Mouse (Mus musculus): Measurements from ENCODE around the gene Tshz2. TPM values are rescaled to one million over a fixed set of nuclear protein-coding genes. Genes with fewer than 3 reads are reported as not detected.

Gene Tshz2
- total and polyA plus RNA-seq, 2 experiments from 2014 or later: 26.4 to 40.8 TPM

- Histone ChIP-seq H3K27me3 (ENCODE audit: insufficient read depth, low read length) (no peaks in the 10 kb centered on the region), H3K4me1 (ENCODE audit: insufficient read depth, low read length) (no peaks in the 10 kb centered on the region), H3K9ac (replicated peaks; ENCODE audit: low read length, poor library complexity, severe bottlenecking) (no peak overlapping the region), H3K4me3 (ENCODE audit: low read depth, low read length) (no peak overlapping the region), H3K36me3 (ENCODE audit: insufficient read depth, low read length) (no peaks in the 10 kb centered on the region), H3K4me2 (ENCODE audit: low read depth, low read length, poor library complexity, severe bottlenecking) (no peak overlapping the region), H3K9me3 (ENCODE audit: low read length) (no peaks in the 10 kb centered on the region), H3K27ac (ENCODE audit: low read depth, low read length) (no peak overlapping the region)
- DNase-seq (ENCODE audit: low spot score): no peak
- no peak for ATAC-seq (ENCODE audit: low FRiP score)
- no peak for TF ChIP-seq CTCF (IDR thresholded peaks at IDR 0.05)
- WGBS: 79% methylated on average over 5 of the region's 5 CpGs
Measured at GRCm38 (mm10) chr2:169804380-169804779, 171.6 kb downstream of the Tshz2 start.

- Histone ChIP-seq H3K9me3 (ENCODE audit: low read length) (no peaks in the 10 kb centered on the region), H3K9ac (replicated peaks; ENCODE audit: low read length, poor library complexity, severe bottlenecking) (no peak overlapping the region), H3K4me1 (ENCODE audit: insufficient read depth, low read length) (no peaks in the 10 kb centered on the region), H3K36me3 (ENCODE audit: insufficient read depth, low read length) (no peaks in the 10 kb centered on the region), H3K27me3 (ENCODE audit: insufficient read depth, low read length) (no peaks in the 10 kb centered on the region), H3K27ac (ENCODE audit: low read depth, low read length) (no peak overlapping the region), H3K4me3 (ENCODE audit: low read depth, low read length) (no peak overlapping the region), H3K4me2 (ENCODE audit: low read depth, low read length, poor library complexity, severe bottlenecking) (no peak overlapping the region)
- ATAC-seq (ENCODE audit: low FRiP score) (no peak), DNase-seq (ENCODE audit: low spot score) (no peak)
- TF ChIP-seq CTCF (IDR thresholded peaks at IDR 0.05): no peak
- 94% methylated on average over 12 of the region's 12 CpGs for whole genome bisulfite sequencing
Measured at GRCm38 (mm10) chr2:169805545-169805944, 172.7 kb downstream of the Tshz2 start.

GRCm38 (mm10) chr2:169811589-169811988 is 178.8 kb downstream of the Tshz2 start:
- no peak overlapping the region for H3K27ac ChIP-seq (ENCODE audit: low read depth, low read length)
- no peak for TF ChIP-seq CTCF (IDR thresholded peaks at IDR 0.05)

GRCm38 (mm10) chr2:169812055-169812454 is 179.2 kb downstream of the Tshz2 start:
- ATAC-seq (ENCODE audit: low FRiP score): no peak
- Histone ChIP-seq H3K27me3 (ENCODE audit: insufficient read depth, low read length) (no peaks in the 10 kb centered on the region), H3K4me2 (ENCODE audit: low read depth, low read length, poor library complexity, severe bottlenecking) (no peak overlapping the region), H3K9me3 (ENCODE audit: low read length) (no peaks in the 10 kb centered on the region), H3K36me3 (ENCODE audit: insufficient read depth, low read length) (no peaks in the 10 kb centered on the region), H3K27ac (ENCODE audit: low read depth, low read length) (no peak overlapping the region), H3K4me1 (ENCODE audit: insufficient read depth, low read length) (peaks cover 13% of the 10 kb centered on the region; the same call in 1 of the 2 replicates), H3K4me3 (ENCODE audit: low read depth, low read length) (no peak overlapping the region), H3K9ac (replicated peaks; ENCODE audit: low read length, poor library complexity, severe bottlenecking) (no peak overlapping the region)
- DNase-seq (ENCODE audit: low spot score): no peak
- WGBS: 74% methylated on average over 8 of the region's 8 CpGs
- TF ChIP-seq CTCF (IDR thresholded peaks at IDR 0.05): no peak

More at GRCm38 (mm10) chr2:169811589-169811988, 178.8 kb downstream of the Tshz2 start:
- DNase-seq (ENCODE audit: low spot score) (peak; percentile 61), ATAC-seq (ENCODE audit: low FRiP score) (no peak)
- Histone ChIP-seq H3K36me3 (ENCODE audit: insufficient read depth, low read length) (no peaks in the 10 kb centered on the region), H3K9ac (replicated peaks; ENCODE audit: low read length, poor library complexity, severe bottlenecking) (no peak overlapping the region), H3K4me1 (ENCODE audit: insufficient read depth, low read length) (peaks cover 13% of the 10 kb centered on the region; the same call in 1 of the 2 replicates), H3K27me3 (ENCODE audit: insufficient read depth, low read length) (no peaks in the 10 kb centered on the region), H3K4me3 (ENCODE audit: low read depth, low read length) (no peak overlapping the region), H3K9me3 (ENCODE audit: low read length) (no peaks in the 10 kb centered on the region), H3K4me2 (ENCODE audit: low read depth, low read length, poor library complexity, severe bottlenecking) (no peak overlapping the region)
- WGBS: 61% methylated on average over 5 of the region's 5 CpGs

- no peak overlapping the region for H3K27ac ChIP-seq (ENCODE audit: low read depth, low read length)
- ATAC-seq (ENCODE audit: low FRiP score): no peak
- no peaks in the 10 kb centered on the region for H3K36me3 ChIP-seq (ENCODE audit: insufficient read depth, low read length)
- no peak for TF ChIP-seq CTCF (IDR thresholded peaks at IDR 0.05)
- H3K4me1 ChIP-seq (ENCODE audit: insufficient read depth, low read length): peaks cover 13% of the 10 kb centered on the region; the same call in 1 of the 2 replicates
- H3K9me3 ChIP-seq (ENCODE audit: low read length): no peaks in the 10 kb centered on the region
- no peaks in the 10 kb centered on the region for H3K27me3 ChIP-seq (ENCODE audit: insufficient read depth, low read length)
- H3K4me3 ChIP-seq (ENCODE audit: low read depth, low read length): no peak overlapping the region
- WGBS: 85% methylated on average over 7 of the region's 7 CpGs
- no peak overlapping the region for H3K9ac ChIP-seq (replicated peaks; ENCODE audit: low read length, poor library complexity, severe bottlenecking)
- no peak for DNase-seq (ENCODE audit: low spot score)
- H3K4me2 ChIP-seq (ENCODE audit: low read depth, low read length, poor library complexity, severe bottlenecking): no peak overlapping the region
Measured at GRCm38 (mm10) chr2:169812940-169813339, 180.1 kb downstream of the Tshz2 start.

- Histone ChIP-seq H3K36me3 (ENCODE audit: insufficient read depth, low read length) (no peaks in the 10 kb centered on the region), H3K9ac (replicated peaks; ENCODE audit: low read length, poor library complexity, severe bottlenecking) (no peak overlapping the region), H3K4me3 (ENCODE audit: low read depth, low read length) (no peak overlapping the region), H3K27ac (ENCODE audit: low read depth, low read length) (no peak overlapping the region), H3K4me1 (ENCODE audit: insufficient read depth, low read length) (peaks cover 13% of the 10 kb centered on the region; the same call in 1 of the 2 replicates), H3K4me2 (ENCODE audit: low read depth, low read length, poor library complexity, severe bottlenecking) (no peak overlapping the region), H3K27me3 (ENCODE audit: insufficient read depth, low read length) (no peaks in the 10 kb centered on the region), H3K9me3 (ENCODE audit: low read length) (no peaks in the 10 kb centered on the region)
- 70% methylated on average over 3 of the region's 3 CpGs for WGBS
- DNase-seq (ENCODE audit: low spot score): peak; percentile 53
- ATAC-seq (ENCODE audit: low FRiP score): no peak
- no peak for TF ChIP-seq CTCF (IDR thresholded peaks at IDR 0.05)
Measured at GRCm38 (mm10) chr2:169814351-169814750, 181.5 kb downstream of the Tshz2 start.
